Mouse (Mus musculus): ENCODE data around the gene Fabp6. TPM values are rescaled to one million over a fixed set of nuclear protein-coding genes. Genes with fewer than 3 reads are reported as not detected.

Fabp6 gene
- polyA plus RNA-seq, 1 experiment from 2014 or later: not detected

DNA sequence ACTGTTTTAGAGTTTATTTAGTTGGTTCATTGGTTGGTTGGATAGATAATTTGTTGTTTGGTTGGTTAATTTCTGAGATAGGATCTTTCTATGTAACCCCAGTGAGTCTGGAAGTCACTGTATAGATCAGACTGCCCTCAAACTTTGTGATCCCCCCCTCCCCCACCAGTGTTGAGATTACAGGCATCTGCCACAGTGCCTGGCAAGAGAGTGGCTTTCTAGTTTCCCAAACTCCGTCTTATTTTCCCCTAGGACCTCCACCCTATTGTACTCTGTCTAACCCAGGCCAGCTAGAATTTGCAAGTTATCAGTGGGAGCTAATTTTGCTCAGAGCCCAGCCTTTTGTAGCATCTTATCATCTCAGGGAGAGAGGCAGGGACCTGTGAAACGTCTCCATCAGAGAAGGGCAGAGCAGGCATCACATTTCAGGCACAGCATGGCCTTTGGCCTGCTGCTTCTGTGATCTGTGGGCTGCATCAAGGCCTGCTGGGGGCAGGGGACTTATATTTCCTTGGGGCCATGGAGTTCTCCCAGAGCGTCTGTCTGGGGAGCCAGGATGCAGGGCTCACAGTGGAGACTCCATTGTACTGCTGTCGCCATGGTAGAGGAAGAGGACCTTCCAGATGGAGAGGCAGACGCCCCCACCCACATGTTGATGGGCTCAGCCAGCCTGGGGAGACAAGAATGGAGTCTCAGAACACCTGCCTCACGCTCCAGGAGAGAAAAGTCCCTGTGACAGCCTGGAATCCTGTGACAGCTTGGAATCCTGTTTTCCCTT, 41.6 kb downstream of the Fabp6 start:
- ATAC-seq (ENCODE audit: low FRiP score, low read depth): no peak
- H3K4me1 ChIP-seq (replicated peaks): peaks cover 5% of the 10 kb centered on the region; the same call in 1 of the 2 replicates
- H3K27me3 ChIP-seq: no peaks in the 10 kb centered on the region
- H3K4me2 ChIP-seq: no peak overlapping the region
- no peaks in the 10 kb centered on the region for H3K9me3 ChIP-seq
- no peak overlapping the region for H3K9ac ChIP-seq
- no peaks in the 10 kb centered on the region for H3K36me3 ChIP-seq
- 10% methylated on average over 6 of the region's 6 CpGs for WGBS
- H3K4me3 ChIP-seq: no peak overlapping the region
- 0 out of 2 replicates have a peak overlapping the region, but pooled peaks have one; percentile 13 for H3K27ac ChIP-seq (replicated peaks)

GRCm38 (mm10) chr11:43556538-43556937, 44.8 kb downstream of the Fabp6 start:
- no peaks in the 10 kb centered on the region for H3K36me3 ChIP-seq
- H3K27ac ChIP-seq (replicated peaks): no peak overlapping the region
- H3K27me3 ChIP-seq: no peaks in the 10 kb centered on the region
- no peak overlapping the region for H3K4me2 ChIP-seq
- H3K9me3 ChIP-seq: no peaks in the 10 kb centered on the region
- no peak overlapping the region for H3K4me3 ChIP-seq
- no peak overlapping the region for H3K9ac ChIP-seq
- 92% methylated on average over 11 of the region's 11 CpGs for WGBS
- peaks cover 5% of the 10 kb centered on the region; the same call in 1 of the 2 replicates for H3K4me1 ChIP-seq (replicated peaks)
- no peak for ATAC-seq (ENCODE audit: low FRiP score, low read depth)

GRCm38 (mm10) chr11:43552675-43553074, 48.7 kb downstream of the Fabp6 start:
- Histone ChIP-seq H3K4me1 (replicated peaks) (peaks cover 26% of the 10 kb centered on the region), H3K36me3 (no peaks in the 10 kb centered on the region), H3K27me3 (no peaks in the 10 kb centered on the region), H3K9ac (no peak overlapping the region), H3K4me2 (no peak overlapping the region), H3K27ac (replicated peaks) (no peak overlapping the region), H3K9me3 (no peaks in the 10 kb centered on the region), H3K4me3 (no peak overlapping the region)
- no peak for ATAC-seq (ENCODE audit: low FRiP score, low read depth)
- 77% methylated on average over 6 of the region's 6 CpGs for WGBS

DNA sequence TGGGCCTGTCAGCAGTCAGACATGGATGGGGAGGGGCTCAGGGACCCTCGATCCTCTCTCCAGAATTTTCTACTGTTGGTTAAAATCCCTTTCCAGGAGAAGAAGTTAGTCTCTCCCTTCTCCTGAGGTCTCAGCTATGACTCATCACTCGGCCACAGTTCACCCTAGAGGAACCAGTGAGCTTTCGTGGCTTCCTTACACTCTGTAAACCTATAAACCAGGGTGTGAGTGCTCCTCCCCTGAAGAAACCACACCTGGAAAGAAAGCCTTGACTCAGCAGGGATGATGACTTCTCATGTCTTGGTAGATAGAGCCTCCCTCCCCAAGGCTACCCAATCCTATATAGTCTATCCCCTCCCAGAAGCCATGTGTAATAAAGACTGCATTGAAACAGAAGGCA, 49.6 kb downstream of the Fabp6 start:
- Histone ChIP-seq H3K27me3 (no peaks in the 10 kb centered on the region), H3K9ac (no peak overlapping the region), H3K4me2 (no peak overlapping the region), H3K4me3 (no peak overlapping the region), H3K36me3 (no peaks in the 10 kb centered on the region), H3K4me1 (replicated peaks) (peaks cover 26% of the 10 kb centered on the region), H3K9me3 (no peaks in the 10 kb centered on the region), H3K27ac (replicated peaks) (no peak overlapping the region)
- 94% methylated on average over 3 of the region's 3 CpGs for WGBS
- no peak for ATAC-seq (ENCODE audit: low FRiP score, low read depth)

- Histone ChIP-seq H3K27ac (replicated peaks) (no peak overlapping the region), H3K4me2 (no peak overlapping the region), H3K36me3 (no peaks in the 10 kb centered on the region), H3K27me3 (no peaks in the 10 kb centered on the region), H3K4me1 (replicated peaks) (peaks cover 26% of the 10 kb centered on the region), H3K9ac (no peak overlapping the region), H3K4me3 (no peak overlapping the region), H3K9me3 (no peaks in the 10 kb centered on the region)
- ATAC-seq (ENCODE audit: low FRiP score, low read depth): no peak
- WGBS: 48% methylated on average over 11 of the region's 11 CpGs
Measured at GRCm38 (mm10) chr11:43549701-43550100, 51.6 kb downstream of the Fabp6 start.

GRCm38 (mm10) chr11:43548657-43549435, 52.5 kb downstream of the Fabp6 start:
- Histone ChIP-seq H3K36me3 (no peaks in the 10 kb centered on the region), H3K27me3 (no peaks in the 10 kb centered on the region), H3K4me1 (replicated peaks) (peaks cover 26% of the 10 kb centered on the region), H3K4me2 (no peak overlapping the region), H3K9ac (no peak overlapping the region), H3K9me3 (no peaks in the 10 kb centered on the region), H3K4me3 (no peak overlapping the region), H3K27ac (replicated peaks) (peak overlapping the region; percentile 44)
- no peak for ATAC-seq (ENCODE audit: low FRiP score, low read depth)
- WGBS: 72% methylated on average over 12 of the region's 12 CpGs

DNA sequence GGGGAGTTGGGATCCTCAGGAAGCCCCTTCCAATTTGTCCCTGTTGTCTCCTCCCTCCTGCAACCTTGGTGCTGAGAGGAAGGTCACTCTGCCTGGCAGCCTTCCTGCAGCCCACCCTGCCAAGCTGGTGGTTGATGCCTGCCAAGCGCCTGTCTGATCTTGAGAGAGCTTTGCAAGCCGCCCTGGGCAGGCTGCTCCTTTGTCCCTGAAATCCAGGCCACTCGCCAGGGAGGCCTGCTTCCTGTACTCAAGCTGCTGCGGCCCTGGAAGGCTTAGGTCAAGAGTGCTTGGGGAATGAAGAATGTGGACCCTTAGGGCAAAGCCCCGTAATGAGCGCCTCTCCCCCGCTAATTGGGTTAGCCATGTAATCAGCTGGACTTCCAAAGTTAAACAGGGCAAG, 53.2 kb downstream of the Fabp6 start:
- H3K9me3 ChIP-seq: no peaks in the 10 kb centered on the region
- no peak overlapping the region for H3K4me3 ChIP-seq
- H3K27me3 ChIP-seq: no peaks in the 10 kb centered on the region
- peak; percentile 73 for ATAC-seq (ENCODE audit: low FRiP score, low read depth)
- peaks cover 26% of the 10 kb centered on the region for H3K4me1 ChIP-seq (replicated peaks)
- H3K4me2 ChIP-seq: no peak overlapping the region
- H3K9ac ChIP-seq: no peak overlapping the region
- 20% methylated on average over 7 of the region's 7 CpGs for WGBS
- H3K36me3 ChIP-seq: no peaks in the 10 kb centered on the region
- peak overlapping the region; percentile 44 for H3K27ac ChIP-seq (replicated peaks)

DNA sequence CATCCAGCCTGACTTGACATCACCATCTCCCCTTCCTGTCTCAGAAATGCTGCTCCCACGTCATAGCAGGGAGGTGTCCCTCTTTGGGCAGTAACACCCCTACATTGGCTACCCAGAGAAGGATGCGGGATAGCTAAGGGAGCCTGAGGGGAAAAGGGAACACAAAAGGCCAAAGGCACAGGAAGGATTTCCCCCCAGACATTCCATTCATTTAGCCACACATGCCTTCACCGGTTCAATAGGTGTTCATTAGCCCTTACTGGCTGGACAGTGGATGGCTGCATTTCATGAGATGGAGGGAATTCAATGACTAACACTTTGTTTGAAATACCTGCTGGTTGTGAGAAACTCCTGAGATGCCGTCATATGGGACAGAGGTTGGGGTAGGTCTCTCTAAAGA, 54.7 kb downstream of the Fabp6 start:
- Histone ChIP-seq H3K27me3 (no peaks in the 10 kb centered on the region), H3K4me2 (no peak overlapping the region), H3K9me3 (no peaks in the 10 kb centered on the region), H3K36me3 (no peaks in the 10 kb centered on the region), H3K9ac (no peak overlapping the region), H3K4me1 (replicated peaks) (peaks cover 26% of the 10 kb centered on the region), H3K27ac (replicated peaks) (no peak overlapping the region), H3K4me3 (no peak overlapping the region)
- ATAC-seq (ENCODE audit: low FRiP score, low read depth): no peak
- WGBS: 59% methylated on average over 4 of the region's 4 CpGs

Other genes with a start within 250 kb of the Fabp6 start
- 48.2 and 52.0 TPM in 2 replicates for gene Pttg1, start 175.3 kb downstream of the Fabp6 start, polyA plus RNA-seq (2015; fragmentation: Nextera tagmentation; extraction: Ambion mirVana)
- gene Slu7, start 167.8 kb downstream of the Fabp6 start, polyA plus RNA-seq (2015; fragmentation: Nextera tagmentation; extraction: Ambion mirVana): 54.7 and 59.2 TPM in 2 replicates
- gene C1qtnf2, start 127.3 kb downstream of the Fabp6 start, polyA plus RNA-seq (2015; fragmentation: Nextera tagmentation; extraction: Ambion mirVana): 13.6 and 15.6 TPM in 2 replicates
- gene Ccnjl, start 72.8 kb downstream of the Fabp6 start, polyA plus RNA-seq (2015; fragmentation: Nextera tagmentation; extraction: Ambion mirVana): 12.3 and 13.2 TPM in 2 replicates
- 3.4 and 3.8 TPM in 2 replicates for gene 4933415A04Rik, start 14.5 kb downstream of the Fabp6 start, polyA plus RNA-seq (2015; fragmentation: Nextera tagmentation; extraction: Ambion mirVana)
- gene Pwwp2a, start 80.5 kb upstream of the Fabp6 start, polyA plus RNA-seq (2015; fragmentation: Nextera tagmentation; extraction: Ambion mirVana): 26.8 and 31.5 TPM in 2 replicates
- gene Ttc1, start 146.5 kb upstream of the Fabp6 start, polyA plus RNA-seq (2015; fragmentation: Nextera tagmentation; extraction: Ambion mirVana): 77.9 and 80.4 TPM in 2 replicates